ENCODE assay signal across 28 mouse cellular contexts in the genomic region with DNA sequence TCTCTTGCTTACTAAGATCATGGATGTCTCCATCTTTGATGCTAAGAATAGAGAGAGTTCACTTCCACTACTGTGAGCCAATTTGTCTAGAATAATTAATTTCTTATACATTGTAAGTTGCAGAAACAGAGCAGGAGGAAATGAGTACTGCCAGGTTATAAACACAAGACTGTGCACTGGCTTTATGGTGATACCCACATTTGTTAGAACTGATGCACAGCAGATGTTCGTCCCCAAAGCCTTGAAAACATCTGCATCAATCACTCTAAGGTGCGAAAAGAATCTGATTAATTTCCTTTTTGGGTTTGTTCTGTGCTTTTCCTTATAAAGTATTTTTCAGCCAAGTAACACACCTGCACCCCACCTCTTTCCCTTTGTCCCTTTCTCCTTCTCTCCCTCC.
DNase-seq lines count a peak whose midpoint lies in the region; ATAC-seq and TF ChIP-seq lines count a peak whose summit lies in the region.
"Had no signal": no experiment of that assay in that cellular context is flagged by ENCODE, and none has a peak within 500 bp of the region (broad histone marks: within the 10 kb centered on the region; RNA-seq: fewer than 3 reads in every experiment).

No protein-coding gene starts in this region.

- no peak overlapping the region for H3K4me2 ChIP-seq in embryonic facial prominence, embryonic 14.5 days (ENCODE audit: low read depth, low read length)
- H3K4me2 ChIP-seq in limb, embryonic 11.5 days (ENCODE audit: low read depth, severe bottlenecking), result no peak overlapping the region
- no peak overlapping the region for H3K4me2 ChIP-seq in stomach, embryonic 16.5 days (ENCODE audit: low read depth, low read length)
- H3K4me2 ChIP-seq in stomach, postnatal 0 days (replicated peaks; ENCODE audit: low read depth), result no peak overlapping the region
- H3K4me2 ChIP-seq: embryonic facial prominence, embryonic 12.5 days; forebrain, embryonic 12.5 days; forebrain, embryonic 15.5 days; heart, embryonic 11.5 days; hindbrain, embryonic 14.5 days; intestine, embryonic 15.5 days had no signal

- no peak overlapping the region for H3K9ac ChIP-seq in embryonic facial prominence, embryonic 14.5 days (ENCODE audit: low read depth, low read length)
- no peak overlapping the region for H3K9ac ChIP-seq in limb, embryonic 11.5 days (ENCODE audit: low read length)
- H3K9ac ChIP-seq in stomach, embryonic 16.5 days (ENCODE audit: low read length), result no peak overlapping the region
- no peak overlapping the region for H3K9ac ChIP-seq in stomach, postnatal 0 days (ENCODE audit: low read length)
- H3K9ac ChIP-seq: embryonic facial prominence, embryonic 12.5 days; forebrain, embryonic 12.5 days; forebrain, embryonic 15.5 days; hindbrain, embryonic 14.5 days; intestine, embryonic 15.5 days had no signal

- no peaks in the 10 kb centered on the region for H3K9me3 ChIP-seq in embryonic facial prominence, embryonic 14.5 days (ENCODE audit: control insufficient read depth, low read length)
- H3K9me3 ChIP-seq in embryonic facial prominence, embryonic 10.5 days, result no peaks in the 10 kb centered on the region
- no peaks in the 10 kb centered on the region for H3K9me3 ChIP-seq in limb, embryonic 11.5 days (ENCODE audit: control insufficient read depth, low read length)
- no peaks in the 10 kb centered on the region for H3K9me3 ChIP-seq in limb, embryonic 10.5 days (replicated peaks)
- H3K9me3 ChIP-seq in stomach, embryonic 16.5 days (replicated peaks; ENCODE audit: control insufficient read depth, low read length), result no peaks in the 10 kb centered on the region
- no peaks in the 10 kb centered on the region for H3K9me3 ChIP-seq in stomach, postnatal 0 days (ENCODE audit: control insufficient read depth, low read length)
- H3K9me3 ChIP-seq: embryonic facial prominence, embryonic 12.5 days; forebrain, embryonic 12.5 days; forebrain, embryonic 15.5 days; G1E; intestine, embryonic 15.5 days had no signal

- 50% methylated on average over 2 of the region's 2 CpGs for WGBS in embryonic facial prominence, embryonic 14.5 days
- WGBS in embryonic facial prominence, embryonic 10.5 days, result 66% methylated on average over 2 of the region's 2 CpGs
- WGBS in limb, embryonic 11.5 days, result 35% methylated on average over 2 of the region's 2 CpGs
- 43% methylated on average over 2 of the region's 2 CpGs for WGBS in limb, embryonic 10.5 days
- 46% methylated on average over 2 of the region's 2 CpGs for WGBS in stomach, embryonic 16.5 days
- WGBS in stomach, postnatal 0 days, result 51% methylated on average over 2 of the region's 2 CpGs

- H3K36me3 ChIP-seq in embryonic facial prominence, embryonic 14.5 days (ENCODE audit: control insufficient read depth, insufficient read depth, low read length), result no peaks in the 10 kb centered on the region
- H3K36me3 ChIP-seq in embryonic facial prominence, embryonic 10.5 days (replicated peaks), result no peaks in the 10 kb centered on the region
- H3K36me3 ChIP-seq in limb, embryonic 11.5 days (ENCODE audit: control insufficient read depth, insufficient read depth, low read length), result no peaks in the 10 kb centered on the region
- no peaks in the 10 kb centered on the region for H3K36me3 ChIP-seq in limb, embryonic 10.5 days
- H3K36me3 ChIP-seq in stomach, embryonic 16.5 days (ENCODE audit: control insufficient read depth, insufficient read depth, low read length), result no peaks in the 10 kb centered on the region
- H3K36me3 ChIP-seq in stomach, postnatal 0 days (ENCODE audit: control insufficient read depth, insufficient read depth, low read length), result no peaks in the 10 kb centered on the region
- H3K36me3 ChIP-seq: embryonic facial prominence, embryonic 12.5 days; forebrain, embryonic 12.5 days; forebrain, embryonic 15.5 days; G1E; intestine, embryonic 15.5 days had no signal

- H3K27me3 ChIP-seq in embryonic facial prominence, embryonic 14.5 days (replicated peaks; ENCODE audit: control insufficient read depth, insufficient read depth, low read length), result no peaks in the 10 kb centered on the region
- H3K27me3 ChIP-seq in embryonic facial prominence, embryonic 10.5 days (replicated peaks; ENCODE audit: low read depth, poor library complexity, severe bottlenecking), result no peaks in the 10 kb centered on the region
- no peaks in the 10 kb centered on the region for H3K27me3 ChIP-seq in limb, embryonic 11.5 days (ENCODE audit: control insufficient read depth, insufficient read depth, low read length)
- H3K27me3 ChIP-seq in limb, embryonic 10.5 days (ENCODE audit: low read depth, poor library complexity, severe bottlenecking), result no peaks in the 10 kb centered on the region
- H3K27me3 ChIP-seq in stomach, embryonic 16.5 days (ENCODE audit: control insufficient read depth, insufficient read depth, low read length), result no peaks in the 10 kb centered on the region
- H3K27me3 ChIP-seq in stomach, postnatal 0 days (ENCODE audit: control insufficient read depth, insufficient read depth, low read length), result no peaks in the 10 kb centered on the region
- H3K27me3 ChIP-seq: CH12.LX; embryonic facial prominence, embryonic 12.5 days; forebrain, embryonic 12.5 days; forebrain, embryonic 15.5 days; intestine, embryonic 15.5 days; Patski had no signal

- peak; percentile 12 for DNase-seq in embryonic facial prominence, embryonic 14.5 days (ENCODE audit: low spot score)
- no peak for DNase-seq in embryonic facial prominence, embryonic 10.5 days (ENCODE audit: low spot score)
- DNase-seq in limb, embryonic 11.5 days (ENCODE audit: low spot score), result no peak
- no peak for DNase-seq in limb, embryonic 10.5 days (ENCODE audit: low spot score)
- DNase-seq in stomach, postnatal 0 days (ENCODE audit: low spot score), result no peak
- no peak for DNase-seq in layer of hippocampus, postnatal 36 days
- DNase-seq: adrenal gland, adult 2 months; adrenal gland, postnatal 14 days; B cell, adult 2 months; cerebellum, adult 11 months; cerebellum, adult 2 months; cerebellum, adult 9-11 months; cerebellum, postnatal 25 days; gastrocnemius, adult 2 months; gastrocnemius, postnatal 14 days; heart, adult 11 months had no signal

- H3K27ac ChIP-seq in embryonic facial prominence, embryonic 14.5 days (replicated peaks; ENCODE audit: low read depth, low read length), result no peak overlapping the region
- no peak overlapping the region for H3K27ac ChIP-seq in embryonic facial prominence, embryonic 10.5 days (replicated peaks)
- H3K27ac ChIP-seq in limb, embryonic 11.5 days (replicated peaks; ENCODE audit: low read depth, low read length), result no peak overlapping the region
- no peak overlapping the region for H3K27ac ChIP-seq in limb, embryonic 10.5 days
- no peak overlapping the region for H3K27ac ChIP-seq in stomach, embryonic 16.5 days (ENCODE audit: low read length)
- H3K27ac ChIP-seq in stomach, postnatal 0 days (replicated peaks), result no peak overlapping the region
- H3K27ac ChIP-seq: embryonic facial prominence, embryonic 12.5 days; forebrain, embryonic 12.5 days; forebrain, embryonic 15.5 days; gastrocnemius, adult 2 months; hindbrain, embryonic 14.5 days; hindbrain, postnatal 0 days; intestine, embryonic 15.5 days had no signal

- TF ChIP-seq CTCF in stomach, postnatal 0 days (IDR thresholded peaks at IDR 0.05; ENCODE audit: low read depth), result no peak

- no peak for ATAC-seq in embryonic facial prominence, embryonic 14.5 days (ENCODE audit: low read depth)
- ATAC-seq in limb, embryonic 11.5 days (ENCODE audit: insufficient number of reproducible peaks, low FRiP score, low TSS enrichment, low read depth), result peak; percentile 69; the same call in 1 of the 2 replicates
- 0 out of 2 replicates have a peak, but pooled peaks have one; percentile 58 for ATAC-seq in stomach, embryonic 16.5 days (ENCODE audit: insufficient read depth, low FRiP score)
- ATAC-seq in stomach, postnatal 0 days (ENCODE audit: low FRiP score, low TSS enrichment), result no peak
- ATAC-seq: hindbrain, postnatal 0 days; intestine, embryonic 15.5 days; Patski had no signal

- H3K4me1 ChIP-seq in embryonic facial prominence, embryonic 14.5 days (ENCODE audit: control insufficient read depth, insufficient read depth, low read length), result 0 out of 2 replicates have a peak, but pooled peaks cover 3% of the 10 kb centered on the region
- peaks cover 16% of the 10 kb centered on the region for H3K4me1 ChIP-seq in embryonic facial prominence, embryonic 10.5 days
- H3K4me1 ChIP-seq in limb, embryonic 11.5 days (ENCODE audit: control insufficient read depth, insufficient read depth, low read length), result no peaks in the 10 kb centered on the region
- H3K4me1 ChIP-seq in limb, embryonic 10.5 days, result peaks cover 13% of the 10 kb centered on the region; the same call in 1 of the 2 replicates
- H3K4me1 ChIP-seq in stomach, embryonic 16.5 days (ENCODE audit: control insufficient read depth, insufficient read depth, low read length), result no peaks in the 10 kb centered on the region
- no peaks in the 10 kb centered on the region for H3K4me1 ChIP-seq in stomach, postnatal 0 days (replicated peaks; ENCODE audit: control insufficient read depth, insufficient read depth)
- H3K4me1 ChIP-seq: intestine, embryonic 15.5 days had no signal

- no peak overlapping the region for H3K4me3 ChIP-seq in embryonic facial prominence, embryonic 14.5 days (ENCODE audit: low read depth, low read length)
- no peak overlapping the region for H3K4me3 ChIP-seq in embryonic facial prominence, embryonic 10.5 days
- no peak overlapping the region for H3K4me3 ChIP-seq in limb, embryonic 11.5 days (ENCODE audit: low read depth, low read length)
- no peak overlapping the region for H3K4me3 ChIP-seq in limb, embryonic 10.5 days
- no peak overlapping the region for H3K4me3 ChIP-seq in stomach, embryonic 16.5 days (replicated peaks; ENCODE audit: low read length)
- H3K4me3 ChIP-seq in stomach, postnatal 0 days (ENCODE audit: low read depth, low read length), result no peak overlapping the region
- H3K4me3 ChIP-seq: embryonic facial prominence, embryonic 12.5 days; erythroblast, embryonic 14.5 days; forebrain, embryonic 12.5 days; forebrain, embryonic 15.5 days; gastrocnemius, adult 2 months; intestine, embryonic 15.5 days had no signal

- TF ChIP-seq EP300 in stomach, postnatal 0 days (optimal IDR thresholded peaks at IDR 0.05), result no peak

Comparison
In these comparisons a context has a peak if more than half of its experiments do, and no peak if none do; other contexts are left out.
1. ATAC-seq: peak in limb, embryonic 11.5 days (single experiment) and stomach, embryonic 16.5 days (single experiment); none in embryonic facial prominence, embryonic 14.5 days (single experiment) and stomach, postnatal 0 days (single experiment).